Mouse (Mus musculus) neutrophil, adult 5-6 weeks (primary cell): Measurements from ENCODE around the gene Spag16. TPM values are rescaled to one million over a fixed set of nuclear protein-coding genes. Genes with fewer than 3 reads are reported as not detected.
"Not testable (repeated sequence)": the region's sequence is repeated elsewhere in the genome, so short reads cannot be mapped to it uniquely, and the experiment has no call there.

Experiments
- ATAC-seq: fragments of 151-379, 151-347 bp; 2 replicates; pipeline ENCODE4 v1.8.0; 2017; ENCODE audit warnings: mild to moderate bottlenecking, moderate TSS enrichment; ENCODE audit not compliant: insufficient number of reproducible peaks, poor library complexity, low FRiP score, severe bottlenecking; ENCODE audit errors: extremely low read depth
- total RNA-seq: library from RNA; stranded (forward); fragments of 200-1000 nt; gene quantifications from 2 replicates; pipeline ENCODE4 v1.2.3, GENCODE M21; 2017

Gene Spag16
- not detected in 2 replicates for total RNA-seq

DNA sequence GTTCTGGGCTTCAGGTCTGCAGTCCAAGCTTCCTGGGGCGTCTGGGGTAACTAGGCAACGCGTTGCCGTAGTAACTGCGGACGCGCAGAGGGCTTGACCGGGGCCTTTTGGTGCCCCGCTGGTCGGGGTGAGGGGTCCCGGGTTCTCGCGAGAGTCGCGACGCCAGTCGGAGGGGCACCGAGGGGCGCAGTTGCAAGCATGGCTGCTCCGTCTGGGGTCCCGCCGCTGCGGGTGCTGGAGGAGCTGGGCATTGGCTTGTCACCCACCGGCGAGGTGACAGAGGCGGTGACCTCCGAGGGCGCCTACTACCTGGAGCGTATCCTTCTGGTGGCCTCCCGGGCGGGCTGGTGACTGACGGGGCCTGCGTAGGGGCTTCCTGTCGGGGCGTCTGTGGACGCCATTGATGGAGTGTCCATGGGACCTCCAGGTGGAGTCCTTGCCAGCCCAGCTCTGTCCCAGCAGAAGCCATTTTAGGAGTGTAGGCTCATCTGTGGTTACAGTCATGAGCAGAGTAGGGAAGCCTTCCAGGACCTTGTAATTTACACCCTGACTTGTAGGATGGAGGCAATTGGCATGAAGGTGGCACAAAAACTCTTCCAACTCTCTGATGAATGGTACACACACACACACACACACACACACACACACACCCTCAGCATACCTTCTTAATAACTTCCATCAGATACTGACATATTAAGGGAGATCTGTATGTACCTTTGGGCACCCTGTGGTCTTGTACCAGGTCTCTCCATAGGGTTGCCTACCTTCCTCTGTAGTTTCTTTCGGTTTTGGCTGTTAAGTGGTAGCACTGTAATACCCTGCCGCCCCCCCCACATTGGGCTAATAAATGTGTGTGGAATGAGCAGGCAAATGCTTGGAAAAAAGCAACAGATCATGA lies at the start of gene Spag16:
Spag16 (plus strand) TSS at position 165 of the 898 bp plus-strand sequence.
- no peak for ATAC-seq

DNA sequence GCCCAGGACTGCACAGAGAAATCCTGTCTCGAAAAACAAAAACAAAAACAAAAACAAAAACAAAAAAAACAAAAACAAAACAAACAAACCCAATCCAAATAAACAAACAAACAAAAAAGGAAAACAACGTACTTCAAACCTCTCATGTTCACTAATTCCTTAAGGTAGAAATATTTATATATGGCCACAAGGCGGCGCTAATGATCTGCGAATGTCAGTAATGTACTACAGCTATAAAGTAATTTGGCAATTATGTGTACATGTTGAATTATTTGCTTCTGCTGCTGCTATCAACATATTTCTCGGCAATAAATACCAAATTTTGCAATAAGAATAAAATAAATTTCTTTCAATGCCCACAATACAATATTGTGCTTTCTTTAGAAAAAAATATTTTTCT lies 41.6 kb upstream of the Spag16 start:
- ATAC-seq, result no peak

DNA sequence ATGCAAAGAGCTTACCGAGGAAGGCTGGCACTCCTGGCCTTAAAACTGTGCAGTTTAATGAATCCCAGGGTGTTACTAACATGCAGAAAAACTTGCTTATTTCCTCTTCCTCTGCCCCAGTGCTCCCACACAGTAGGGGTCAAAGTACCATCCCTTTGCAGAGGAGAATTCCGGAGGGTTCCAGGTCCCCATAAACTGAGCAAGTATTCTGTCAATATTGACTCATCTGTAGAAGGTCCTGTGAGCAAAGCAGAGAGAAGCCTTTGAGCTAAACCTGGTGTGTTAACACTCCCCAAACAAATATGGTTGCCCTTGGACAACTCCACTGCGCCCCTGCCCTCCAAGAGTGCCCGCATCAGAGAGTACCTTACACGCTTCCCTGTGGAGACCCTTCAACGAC lies 40.1 kb upstream of the Spag16 start:
- no peak for ATAC-seq

DNA sequence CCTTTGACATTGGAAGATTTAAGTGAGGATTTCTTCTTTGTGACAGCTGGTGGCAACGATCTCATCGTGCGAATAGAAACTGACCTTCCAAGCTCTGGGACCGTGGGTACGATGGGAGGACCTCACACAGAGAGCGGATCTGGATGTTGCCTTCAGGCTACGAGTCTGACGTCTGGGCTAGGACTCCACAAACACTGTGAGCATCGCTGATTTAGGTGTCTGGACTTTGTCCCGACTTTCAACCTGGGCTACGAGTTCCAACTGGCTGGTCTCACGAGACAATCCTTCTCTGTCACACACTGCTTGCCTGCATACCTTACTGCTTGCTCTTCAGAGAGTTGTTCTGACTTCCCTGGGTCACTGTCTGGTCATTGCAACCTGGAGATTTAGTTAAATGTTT lies 39.4 kb upstream of the Spag16 start:
- ATAC-seq, result no peak

DNA sequence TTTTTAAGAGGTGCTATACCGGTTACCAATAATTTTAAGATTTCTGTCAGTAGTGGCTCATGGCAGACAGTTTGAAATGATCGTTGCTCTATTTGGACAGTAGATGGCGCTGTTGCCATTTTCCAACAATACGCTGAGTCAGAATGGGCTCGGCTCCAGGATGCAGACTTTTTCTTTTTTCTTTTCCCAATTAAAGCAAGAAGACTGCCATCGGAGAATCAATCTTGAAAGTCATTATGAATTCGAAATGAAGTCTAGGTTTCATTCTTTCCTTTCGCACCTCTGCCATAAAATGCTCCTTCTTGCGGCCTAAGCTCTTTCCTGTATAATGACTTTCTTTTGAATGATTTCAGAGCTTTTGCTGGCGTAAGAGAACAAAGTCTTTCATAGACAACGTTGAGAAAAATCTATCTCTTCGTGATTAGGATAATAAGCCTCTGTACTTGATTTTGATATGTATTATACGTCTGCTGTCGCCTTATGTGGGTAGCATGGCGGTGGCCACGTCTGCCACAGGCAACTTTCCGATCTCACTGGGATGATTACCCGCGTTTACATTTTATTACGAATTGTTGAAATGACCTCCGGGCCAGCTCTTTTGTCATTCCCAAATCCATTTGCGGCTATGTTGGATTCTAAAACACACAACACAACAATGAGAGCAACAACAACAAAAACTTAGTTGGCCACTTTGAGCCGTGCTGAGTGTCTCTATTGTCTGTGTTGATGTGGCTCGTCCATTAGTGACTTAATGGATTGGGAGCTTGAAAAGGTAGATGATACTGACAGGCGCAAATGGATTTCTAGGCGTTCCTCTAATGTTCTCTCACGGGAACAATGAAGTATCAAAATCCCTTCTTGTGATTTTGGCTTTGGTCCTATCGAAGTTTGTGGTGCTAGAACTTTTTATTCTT lies 36.2 kb upstream of the Spag16 start:
- ATAC-seq, result 0 out of 2 replicates have a peak, but pooled peaks have one; percentile 36

DNA sequence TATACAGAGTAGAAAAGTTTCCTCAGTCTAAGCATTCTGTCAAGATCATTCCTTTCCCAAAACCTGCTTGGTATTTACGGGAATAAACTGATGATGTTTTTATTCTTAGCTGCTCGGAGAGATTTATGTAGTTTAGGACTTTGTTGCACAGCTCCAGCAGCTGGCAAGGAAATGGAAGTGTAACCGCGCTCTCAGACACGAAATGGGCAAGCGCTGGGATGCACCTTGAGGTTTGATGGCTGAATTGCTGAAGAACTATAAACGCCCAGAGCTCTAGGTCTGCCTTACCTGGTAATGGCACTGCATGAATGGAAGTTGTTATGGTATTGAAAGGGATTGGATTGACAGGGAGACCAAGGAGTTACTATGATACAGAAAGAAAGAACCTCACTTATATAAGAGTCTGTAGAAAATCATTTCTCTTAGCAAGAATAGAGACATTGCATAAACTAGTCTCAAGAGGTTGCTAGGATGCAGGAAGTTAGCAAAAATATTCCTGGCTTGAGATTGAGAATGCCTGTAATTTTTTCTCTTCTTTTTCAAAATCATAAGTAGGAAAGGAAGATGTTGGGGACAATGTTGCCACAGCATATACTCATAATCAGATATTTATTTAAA lies 27.7 kb upstream of the Spag16 start:
- no peak for ATAC-seq

DNA sequence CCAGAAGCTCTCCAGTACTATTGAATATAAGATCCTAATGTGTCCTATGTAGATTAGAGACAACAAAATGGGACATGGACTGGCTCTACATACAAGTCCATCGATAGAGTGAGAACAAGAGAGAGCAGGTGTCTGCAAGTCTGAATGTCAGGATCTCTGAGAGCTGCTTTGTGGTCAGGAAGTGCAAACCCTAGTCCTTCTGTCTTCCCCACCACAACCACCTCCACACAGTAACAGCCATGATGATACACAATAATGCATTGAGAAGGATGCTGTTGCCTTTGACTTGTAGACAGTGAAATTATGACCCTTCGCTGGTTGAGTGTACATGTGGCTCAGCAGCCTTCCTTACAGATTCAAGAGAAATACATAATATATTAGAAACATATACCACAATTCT lies 16.6 kb upstream of the Spag16 start:
- ATAC-seq, result no peak

DNA sequence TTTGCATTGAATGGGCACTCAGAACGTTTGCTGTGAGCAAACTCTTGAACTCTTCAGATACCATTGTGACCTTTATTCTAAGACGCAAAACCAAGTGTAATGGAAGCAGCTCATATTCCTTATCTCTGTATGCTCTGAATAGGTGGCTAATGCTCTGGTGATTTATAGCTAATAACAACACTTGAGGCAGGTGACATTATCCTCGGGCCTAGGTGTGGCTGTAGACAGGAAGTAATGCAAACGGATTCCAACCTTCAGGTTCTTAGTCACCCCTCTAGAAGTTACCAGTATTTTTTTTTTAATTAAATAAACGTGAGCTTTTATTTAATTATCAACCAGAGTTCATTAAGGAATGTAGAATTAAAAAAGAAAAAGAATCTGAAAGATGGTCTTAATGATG lies 1.1 kb upstream of the Spag16 start:
- not testable (repeated sequence) for ATAC-seq

DNA sequence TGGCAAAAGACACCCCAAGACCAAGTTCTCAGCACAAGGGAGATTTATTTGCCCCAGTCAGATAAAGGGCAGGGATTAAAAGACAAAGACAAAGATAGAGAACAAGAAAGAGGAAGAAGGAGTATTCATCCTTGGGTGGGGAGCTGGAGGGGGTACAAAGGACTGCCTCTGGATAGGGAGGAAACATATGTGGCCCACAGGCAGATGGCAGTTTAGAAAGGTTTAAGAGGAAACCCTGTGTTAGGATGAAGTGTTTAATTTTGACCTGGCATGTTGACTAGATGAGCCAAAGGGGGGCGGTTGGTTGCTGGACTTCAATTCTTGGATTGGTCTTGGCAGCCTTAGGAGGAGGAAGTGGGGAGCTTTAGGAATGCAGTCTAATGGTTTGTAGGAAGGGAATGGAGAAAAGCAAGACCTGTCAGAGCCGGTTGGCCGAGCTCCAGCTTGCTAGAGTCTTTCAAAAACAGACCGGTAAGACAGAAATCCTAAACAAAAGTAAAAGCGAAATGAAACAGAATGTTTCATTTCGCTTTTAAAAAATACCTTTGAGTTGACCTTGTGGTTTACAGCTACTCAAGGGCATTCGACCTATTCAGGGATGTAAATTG lies 2.2 kb downstream of the Spag16 start:
- no peak for ATAC-seq

DNA sequence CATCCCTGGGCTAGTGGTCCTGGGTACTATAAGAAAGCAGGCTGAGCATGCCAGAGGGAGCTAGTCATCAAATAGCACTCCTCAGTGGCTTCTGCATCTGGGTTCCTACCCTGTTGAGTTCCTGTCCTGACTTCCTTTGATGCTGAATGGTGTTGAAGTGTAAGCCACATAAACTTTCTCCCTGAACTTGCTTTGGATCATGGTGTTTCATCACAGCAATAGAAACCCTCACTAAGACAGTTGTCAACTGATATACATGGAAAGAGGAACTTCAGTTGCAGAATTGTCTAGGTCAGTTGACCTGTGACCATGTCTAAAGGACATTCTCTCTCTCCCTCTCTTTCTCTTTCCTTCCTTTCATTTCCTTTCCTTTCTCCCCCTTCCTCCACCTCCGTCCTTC lies 3.8 kb downstream of the Spag16 start:
- ATAC-seq, result no peak

DNA sequence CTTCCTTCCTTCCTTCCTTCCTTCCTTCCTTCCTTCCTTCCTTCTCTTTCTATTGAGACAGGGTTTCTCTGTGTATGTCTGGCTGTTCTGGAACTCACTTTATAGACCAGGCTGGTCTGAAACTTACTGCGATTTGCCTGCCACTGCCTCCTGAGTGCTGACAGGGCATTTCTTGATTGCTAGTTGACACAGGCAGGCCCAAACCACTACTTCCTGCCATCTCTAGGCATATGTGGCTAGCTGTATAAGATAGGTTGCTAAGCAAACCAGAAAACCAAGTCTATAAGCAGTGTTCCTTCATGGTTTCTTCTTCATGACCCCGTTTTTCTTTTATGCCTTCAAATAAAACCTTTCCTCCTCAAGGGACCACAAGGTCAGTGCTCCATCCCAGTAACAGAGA lies 4.2 kb downstream of the Spag16 start:
- no peak for ATAC-seq

DNA sequence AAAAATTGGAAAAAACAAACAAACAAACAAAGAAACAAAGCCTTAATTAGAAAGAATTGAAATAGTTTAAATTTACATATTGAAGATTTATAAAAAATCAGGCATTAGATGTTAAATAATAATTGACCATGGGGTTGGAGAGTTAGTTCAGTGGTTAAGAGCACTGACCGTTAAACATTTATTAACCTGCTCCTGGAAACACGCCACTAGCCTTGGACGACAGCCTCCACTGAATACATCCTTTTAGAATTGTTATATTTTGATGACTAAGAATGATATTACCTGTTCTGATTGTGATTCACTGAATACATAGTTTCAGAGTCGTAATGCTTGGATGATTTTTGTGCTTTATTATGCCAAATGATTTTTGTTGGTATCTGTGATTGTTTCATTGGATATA lies 6.7 kb downstream of the Spag16 start:
- not testable (repeated sequence) for ATAC-seq

DNA sequence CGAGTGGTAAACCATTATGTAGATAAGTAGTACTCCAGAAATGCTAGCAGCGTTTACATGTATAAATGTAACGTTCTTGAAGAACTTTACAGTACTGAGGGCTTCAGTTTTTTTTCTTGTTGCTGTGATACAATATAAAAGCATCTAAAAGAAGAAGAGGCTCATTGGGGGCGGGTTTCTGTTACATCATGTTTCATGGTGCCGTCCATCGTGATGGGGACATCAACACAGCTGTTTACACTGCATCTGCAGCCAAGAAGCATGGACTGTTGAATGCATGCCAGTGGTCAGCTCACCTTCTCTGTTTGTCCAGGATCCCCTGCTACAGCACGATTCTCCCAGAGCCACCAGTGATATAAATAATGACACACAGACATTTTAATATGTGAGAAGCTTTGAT lies 26.7 kb downstream of the Spag16 start:
- no peak for ATAC-seq

DNA sequence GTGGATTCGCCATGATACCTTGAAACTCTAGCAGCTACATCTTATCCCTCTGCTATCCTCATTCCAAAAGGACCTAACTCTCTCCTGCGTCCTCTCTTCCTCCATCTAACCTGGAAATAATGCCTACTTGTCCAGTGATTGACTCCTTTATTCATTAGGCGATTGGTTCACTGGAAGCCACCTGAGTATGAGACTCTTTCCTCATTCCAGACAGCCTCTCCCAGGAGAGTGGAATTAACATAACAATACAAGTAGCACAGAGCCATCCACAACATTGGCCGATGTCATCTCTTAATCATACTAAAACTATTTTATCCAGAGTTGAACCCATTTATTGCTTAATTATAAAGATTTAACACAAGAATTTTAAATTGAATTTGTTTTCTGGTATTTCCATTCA lies 41.0 kb downstream of the Spag16 start:
- ATAC-seq, result no peak

DNA sequence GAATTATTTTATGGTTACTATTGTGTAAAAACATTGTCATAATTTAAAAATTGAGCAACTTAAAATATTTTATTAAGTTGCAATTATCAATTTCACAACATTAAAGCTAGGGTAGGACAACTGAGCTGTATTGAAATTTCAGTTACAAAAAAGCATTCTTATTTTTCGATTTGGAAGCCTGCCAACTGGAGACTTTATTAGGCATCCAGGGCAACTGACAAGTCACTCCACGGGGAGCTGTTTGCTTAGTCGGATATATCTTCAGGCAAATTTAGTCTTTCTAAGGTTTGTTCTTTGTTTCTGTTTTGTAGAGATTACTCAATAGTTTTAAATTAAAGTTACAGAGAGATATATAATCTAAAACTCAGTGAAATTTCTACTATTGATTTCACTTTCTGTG lies 129.8 kb downstream of the Spag16 start:
- ATAC-seq, result no peak

DNA sequence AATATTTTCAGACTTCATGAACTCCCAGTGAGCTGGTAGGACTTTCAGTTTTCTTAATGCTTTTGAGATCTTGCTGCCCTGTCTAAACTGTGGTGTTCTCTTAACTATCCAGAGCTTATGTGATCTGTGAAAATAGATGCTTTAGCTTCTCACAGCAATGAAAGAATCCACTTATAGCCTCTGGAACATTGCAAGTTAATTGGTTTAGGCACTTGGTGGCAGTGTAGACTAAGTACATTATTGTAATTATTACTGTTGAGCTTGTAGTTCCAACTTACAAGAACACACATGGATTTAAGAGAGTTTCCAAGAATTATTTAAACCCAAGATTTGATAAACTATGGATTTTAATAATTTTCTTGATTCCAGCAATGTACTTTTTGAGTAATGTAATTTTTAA lies 170.1 kb downstream of the Spag16 start:
- no peak for ATAC-seq

DNA sequence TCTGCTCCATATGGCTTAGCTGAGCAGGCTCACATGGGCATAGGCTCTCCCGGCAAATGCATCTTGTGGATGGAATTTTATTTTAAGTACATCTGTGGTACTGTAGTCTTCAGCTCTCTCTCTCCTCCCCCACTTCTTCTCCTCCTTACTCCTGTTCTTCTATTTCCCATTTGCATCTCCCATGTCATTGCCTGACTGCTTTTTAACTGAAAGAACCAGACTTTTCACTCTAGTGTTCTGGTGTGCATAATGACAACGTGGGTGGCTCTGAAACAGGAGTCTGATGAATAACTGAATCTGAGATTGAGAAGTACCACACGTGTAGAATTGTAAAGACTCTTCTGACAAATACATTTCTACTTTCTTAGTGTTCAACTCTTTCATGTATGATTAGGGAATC lies 186.2 kb downstream of the Spag16 start:
- ATAC-seq, result no peak

DNA sequence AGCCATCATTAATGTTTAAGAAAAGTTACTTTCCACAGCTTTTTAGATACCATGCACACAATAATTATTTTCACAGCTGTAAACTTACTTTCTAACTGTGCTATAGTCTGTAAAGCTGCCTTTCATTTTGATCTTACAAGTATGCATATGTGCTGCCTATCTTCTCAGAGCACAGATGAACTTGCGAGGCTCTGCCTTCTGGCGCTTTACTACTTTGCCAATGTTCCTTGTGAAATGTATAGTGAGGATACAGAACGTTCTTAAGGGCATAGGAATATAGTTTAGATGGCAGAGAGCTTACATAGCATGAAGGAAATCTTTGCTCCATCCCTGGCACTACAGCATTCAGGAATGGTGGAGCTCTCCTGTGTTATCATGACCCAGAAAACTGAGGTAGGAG lies 210.6 kb downstream of the Spag16 start:
- ATAC-seq, result no peak

DNA sequence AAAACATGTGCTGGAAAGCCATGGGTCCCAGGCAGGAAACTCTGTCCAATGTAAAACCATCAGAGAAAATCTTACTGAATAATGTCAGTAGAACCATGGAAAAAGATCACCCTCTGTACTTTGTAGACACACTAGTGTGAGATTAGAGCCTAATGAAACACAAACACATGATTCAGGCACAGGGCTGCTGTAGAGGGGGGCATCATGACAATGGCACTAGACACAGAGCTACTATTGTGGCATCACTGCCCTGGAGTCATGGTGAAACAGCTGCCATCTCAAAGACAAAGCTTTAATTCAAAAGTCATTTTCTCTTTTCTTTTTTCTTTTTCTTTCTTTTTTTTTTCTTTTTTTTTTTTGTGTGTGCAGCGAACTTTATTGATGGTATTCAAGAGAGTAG lies 240.6 kb downstream of the Spag16 start:
- ATAC-seq, result no peak
